Mouse (Mus musculus) embryonic facial prominence, embryonic 13.5 days (tissue): ENCODE measurements around the gene Rpl36al. TPM values are rescaled to one million over a fixed set of nuclear protein-coding genes. Genes with fewer than 3 reads are reported as not detected.
"Not testable (repeated sequence)": the region's sequence is repeated elsewhere in the genome, so short reads cannot be mapped to it uniquely, and the experiment has no call there.

Source experiments
- ATAC-seq: fragments of 200-750 bp; cut with Nextera tagmentation; 2 replicates; pipeline ENCODE4 v1.8.0; 2017; ENCODE audit warnings: low read depth; ENCODE audit not compliant: insufficient number of reproducible peaks, insufficient read depth, low FRiP score, low TSS enrichment
- H3K27ac ChIP-seq: fragments of 300-500 bp; sonication (generic); 2 replicates; pipeline ENCODE4 v1.5.1; 2015; ENCODE audit warnings: moderate library complexity, mild to moderate bottlenecking, inconsistent platforms
- H3K27me3 ChIP-seq: fragments of 300-500 bp; sonication (generic); 2 replicates; pipeline ENCODE4 v1.6.1; 2015; ENCODE audit warnings: mild to moderate bottlenecking, inconsistent platforms
- H3K36me3 ChIP-seq: fragments of 300-500 bp; sonication (generic); 2 replicates; pipeline ENCODE4 v1.6.1; 2015; ENCODE audit warnings: mild to moderate bottlenecking, inconsistent platforms
- H3K4me1 ChIP-seq: fragments of 300-500 bp; sonication (generic); 2 replicates; pipeline ENCODE4 v1.6.1; 2015; ENCODE audit warnings: inconsistent platforms
- H3K4me2 ChIP-seq: fragments of 300-500 bp; sonication (generic); 2 replicates; pipeline ENCODE4 v1.6.1; 2015; ENCODE audit warnings: moderate library complexity, mild to moderate bottlenecking, inconsistent platforms
- H3K4me3 ChIP-seq: fragments of 300-500 bp; sonication (generic); 2 replicates; pipeline ENCODE4 v1.5.1; 2015; ENCODE audit warnings: mild to moderate bottlenecking, inconsistent platforms
- H3K9ac ChIP-seq: fragments of 300-500 bp; sonication (generic); 2 replicates; pipeline ENCODE4 v1.6.1; 2015; ENCODE audit warnings: mild to moderate bottlenecking, inconsistent platforms
- H3K9me3 ChIP-seq: fragments of 300-500 bp; sonication (generic); 2 replicates; pipeline ENCODE4 v1.6.1; 2016; ENCODE audit warnings: inconsistent platforms
- WGBS: fragments of 180-500 bp; shearing (Covaris S2); methylation state at CpG from one replicate; pipeline ENCODE4 v1.1.7; 2015; ENCODE audit warnings: mixed read lengths; 5-methylcytosine and 5-hydroxymethylcytosine counted together
- polyA plus RNA-seq: library from polyadenylated mRNA; unstranded; fragments of >200 nt; fragmentation: Nextera tagmentation; extraction: Ambion mirVana; gene quantifications from 2 replicates; pipeline ENCODE4 v1.2.1, GENCODE M21; 2015

The Rpl36al gene
- polyA plus RNA-seq, 1 experiment from 2014 or later = 554 TPM

DNA sequence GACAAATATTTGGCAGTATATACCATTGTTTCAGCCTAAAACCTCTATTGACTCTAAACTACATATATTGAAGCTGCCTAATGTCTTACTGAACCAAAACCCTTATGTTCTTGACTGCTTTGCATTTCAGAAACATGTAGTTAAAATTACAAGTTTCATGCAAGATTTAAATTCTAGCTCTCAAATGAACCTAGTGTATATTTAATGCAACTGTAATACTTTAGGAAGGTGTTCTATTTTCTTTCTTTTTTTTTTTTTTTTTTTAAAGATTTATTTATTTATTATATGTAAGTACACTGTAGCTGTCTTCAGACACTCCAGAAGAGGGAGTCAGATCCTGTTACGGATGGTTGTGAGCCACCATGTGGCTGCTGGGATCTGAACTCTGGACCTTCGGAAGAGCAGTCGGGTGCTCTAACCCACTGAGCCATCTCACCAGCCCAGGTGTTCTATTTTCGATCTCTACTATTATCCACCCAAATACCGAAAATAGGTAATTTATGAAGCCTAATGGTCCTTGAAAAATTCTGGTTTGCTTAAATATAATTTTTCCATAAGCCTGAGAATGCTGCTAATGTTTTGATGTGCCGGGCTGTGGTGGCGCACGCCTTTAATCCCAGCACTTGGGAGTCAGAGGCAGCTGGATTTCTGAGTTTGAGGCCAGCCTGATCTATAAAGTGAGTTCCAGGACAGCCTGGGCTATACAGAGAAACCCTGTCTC is 16.9 kb downstream of the Rpl36al start:
- not testable (repeated sequence) for H3K27me3 ChIP-seq, H3K9ac ChIP-seq, H3K4me3 ChIP-seq, H3K36me3 ChIP-seq, H3K4me2 ChIP-seq, ATAC-seq, H3K9me3 ChIP-seq, H3K27ac ChIP-seq
- 70% methylated on average over 8 of the region's 8 CpGs for WGBS
- peaks cover 11% of the 10 kb centered on the region for H3K4me1 ChIP-seq

DNA sequence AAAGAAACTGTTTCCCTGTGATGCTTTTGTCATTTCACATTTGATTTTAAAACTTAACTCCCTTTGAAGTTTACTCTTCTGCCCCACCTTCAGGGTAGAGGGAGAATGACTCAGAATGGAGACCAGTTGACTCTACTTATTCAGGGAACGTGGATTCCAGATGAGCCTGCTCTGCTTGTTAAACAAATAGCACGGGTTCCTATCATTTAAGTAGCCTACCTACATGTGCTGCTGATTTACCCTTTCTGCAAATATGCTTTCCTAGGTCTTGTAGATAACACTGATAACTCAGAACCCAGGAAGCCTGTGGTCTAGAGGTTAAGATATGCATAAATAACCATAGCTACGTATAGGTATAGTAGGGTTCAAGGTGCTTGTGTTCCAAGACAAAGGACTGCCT is 19.0 kb downstream of the Rpl36al start:
- no peak overlapping the region for H3K4me3 ChIP-seq
- no peaks in the 10 kb centered on the region for H3K27me3 ChIP-seq
- H3K4me1 ChIP-seq = peaks cover 11% of the 10 kb centered on the region
- 0 out of 2 replicates have a peak overlapping the region, but pooled peaks have one; percentile 6 for H3K9ac ChIP-seq
- H3K36me3 ChIP-seq = no peaks in the 10 kb centered on the region
- no peak overlapping the region for H3K27ac ChIP-seq
- no peak for ATAC-seq
- no peaks in the 10 kb centered on the region for H3K9me3 ChIP-seq
- 46% methylated on average over 3 of the region's 3 CpGs for WGBS
- no peak overlapping the region for H3K4me2 ChIP-seq

DNA sequence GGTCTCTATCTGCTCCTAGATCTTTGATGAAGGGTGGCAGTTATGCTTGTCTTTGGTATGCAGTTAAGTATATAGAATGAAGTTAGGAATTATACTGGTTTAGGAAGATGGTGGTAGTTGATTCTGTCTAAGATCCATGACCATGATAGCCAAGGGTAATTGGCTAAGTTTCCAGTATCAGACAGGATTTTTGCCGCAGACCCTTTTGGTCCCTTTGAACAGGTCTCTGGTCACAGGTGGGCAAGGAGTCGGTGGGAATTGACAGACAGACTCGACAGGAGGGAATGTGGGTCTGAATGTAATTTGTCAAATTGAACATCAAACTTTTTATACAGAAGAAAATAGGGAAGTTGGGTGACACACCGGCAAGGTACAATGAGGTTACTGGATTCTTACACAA is 20.3 kb downstream of the Rpl36al start:
- H3K4me1 ChIP-seq, H3K27ac ChIP-seq, H3K9me3 ChIP-seq, ATAC-seq, H3K36me3 ChIP-seq, H3K9ac ChIP-seq, H3K4me2 ChIP-seq, H3K27me3 ChIP-seq, H3K4me3 ChIP-seq: not testable (repeated sequence)
- WGBS = 85% methylated on average over 4 of the region's 4 CpGs

DNA sequence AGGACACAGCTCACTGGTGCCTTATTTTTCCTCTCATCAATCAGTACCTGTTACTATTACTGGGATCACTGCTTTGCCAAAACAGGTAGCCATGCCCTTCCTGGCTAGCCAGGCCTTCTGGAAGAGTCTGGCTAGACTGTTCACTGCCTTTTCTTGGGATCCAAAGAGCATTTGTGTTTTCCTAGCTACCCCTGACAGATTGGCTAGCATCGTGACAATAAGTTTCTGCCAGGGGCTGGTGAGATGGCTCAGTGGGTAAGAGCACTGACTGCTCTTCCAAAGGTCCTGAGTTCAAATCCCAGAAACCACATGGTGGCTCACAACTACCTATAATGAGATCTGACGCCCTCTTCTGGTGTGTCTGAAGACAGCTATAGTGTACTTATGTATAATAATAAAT is 23.2 kb downstream of the Rpl36al start:
- H3K9ac ChIP-seq, ATAC-seq, H3K27ac ChIP-seq, H3K4me3 ChIP-seq, H3K9me3 ChIP-seq, H3K4me1 ChIP-seq, H3K4me2 ChIP-seq, H3K27me3 ChIP-seq: not testable (repeated sequence)
- peaks cover 19% of the 10 kb centered on the region for H3K36me3 ChIP-seq
- 75% methylated on average over 2 of the region's 2 CpGs for WGBS

DNA sequence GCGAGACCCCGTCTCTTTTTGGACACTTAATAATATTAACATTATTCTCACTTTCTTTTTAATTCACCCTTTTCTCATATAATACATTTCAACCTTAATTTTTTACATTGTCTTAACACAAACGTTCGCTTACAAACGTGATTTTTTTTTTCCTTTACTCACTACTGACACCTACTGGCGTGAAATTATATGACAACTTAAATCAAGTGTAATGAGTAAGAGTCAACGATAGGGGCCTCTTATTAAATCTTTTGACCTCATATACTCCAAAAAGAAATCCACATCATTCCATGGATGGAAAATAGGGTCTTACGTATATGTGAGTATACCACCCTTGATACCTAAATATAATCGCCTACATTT is 24.3 kb downstream of the Rpl36al start:
- Histone ChIP-seq H3K27ac (no peak overlapping the region), H3K9me3 (no peaks in the 10 kb centered on the region), H3K4me3 (peak overlapping the region; percentile 65), H3K9ac (no peak overlapping the region), H3K27me3 (no peaks in the 10 kb centered on the region), H3K36me3 (peaks cover 20% of the 10 kb centered on the region), H3K4me1 (peaks cover 4% of the 10 kb centered on the region), H3K4me2 (peak overlapping the region; percentile 36)
- 6% methylated on average over 9 of the region's 9 CpGs for WGBS
- ATAC-seq = no peak

DNA sequence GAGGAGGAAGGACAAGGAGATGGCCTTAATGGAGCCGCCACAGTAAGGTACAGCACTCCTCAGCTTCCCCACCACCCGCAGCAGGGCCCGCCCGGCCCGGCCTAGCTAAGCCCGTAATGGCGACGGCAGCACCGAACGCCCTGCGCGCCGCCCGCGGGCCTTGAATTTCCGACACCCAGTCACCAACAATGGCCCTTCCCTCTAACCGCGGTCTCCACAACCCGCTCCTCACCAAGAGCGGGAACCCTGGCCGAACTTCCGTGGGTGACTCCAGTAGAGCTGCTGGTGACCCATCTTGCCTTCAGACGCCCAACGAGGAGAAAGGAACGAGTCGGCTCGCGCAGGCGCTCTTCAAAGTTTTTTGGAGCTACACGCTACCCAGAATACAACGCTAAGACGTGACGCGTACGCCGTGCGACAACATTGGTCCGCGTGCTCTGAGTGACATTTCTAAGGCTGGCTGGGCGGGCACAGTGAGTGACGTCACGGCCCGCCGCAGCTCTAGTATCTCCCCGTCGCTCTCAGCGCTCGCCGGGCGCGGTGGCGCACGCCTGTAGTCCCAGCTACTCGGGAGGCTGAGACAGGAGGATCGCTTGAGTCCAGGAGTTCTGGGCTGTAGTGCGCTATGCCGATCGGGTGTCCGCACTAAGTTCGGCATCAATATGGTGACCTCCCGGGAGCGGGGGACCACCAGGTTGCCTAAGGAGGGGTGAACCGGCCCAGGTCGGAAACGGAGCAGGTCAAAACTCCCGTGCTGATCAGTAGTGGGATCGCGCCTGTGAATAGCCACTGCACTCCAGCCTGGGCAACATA is 24.9 kb downstream of the Rpl36al start, which contains the start of gene Rps29:
Gene Rps29, minus strand, starts transcription at position 422 of the 813 bp plus-strand sequence.
- Histone ChIP-seq H3K4me3 (peak within 1 kb of the TSS; percentile 65), H3K9ac (peak within 1 kb of the TSS; percentile 92), H3K36me3 (peaks cover 20% of the 10 kb centered on the region), H3K4me2 (peak within 1 kb of the TSS; percentile 67), H3K27ac (peak within 1 kb of the TSS; percentile 95)
- not testable (repeated sequence) for H3K4me1 ChIP-seq, H3K27me3 ChIP-seq, H3K9me3 ChIP-seq
- peak; percentile 99 for ATAC-seq
- WGBS = under 1% methylated on average over 59 of the region's 68 CpGs

DNA sequence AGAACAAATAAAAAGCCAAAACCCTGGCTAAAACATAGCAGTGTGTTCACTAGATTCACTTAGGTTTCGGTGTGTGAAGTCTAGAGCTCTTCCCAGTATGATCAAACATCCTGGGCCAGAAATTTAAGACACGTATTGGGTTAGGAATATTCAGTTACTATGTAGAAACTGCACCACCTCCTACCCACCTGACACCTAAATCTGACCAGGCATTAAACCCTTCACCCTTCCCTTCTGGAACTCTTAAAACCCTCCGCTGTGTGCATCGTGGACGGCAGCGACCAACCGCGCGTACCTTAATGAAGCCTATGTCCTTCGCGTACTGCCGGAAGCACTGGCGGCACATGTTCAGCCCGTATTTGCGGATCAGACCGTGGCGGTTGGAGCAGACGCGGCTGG is 25.5 kb downstream of the Rpl36al start:
- Histone ChIP-seq H3K27me3 (no peaks in the 10 kb centered on the region), H3K4me1 (peaks cover 4% of the 10 kb centered on the region), H3K9me3 (no peaks in the 10 kb centered on the region), H3K4me3 (peak overlapping the region; percentile 65), H3K36me3 (peaks cover 20% of the 10 kb centered on the region), H3K27ac (peak overlapping the region; percentile 95), H3K9ac (peak overlapping the region; percentile 92), H3K4me2 (peak overlapping the region; percentile 67)
- ATAC-seq = 0 out of 2 replicates have a peak, but pooled peaks have one; percentile 1
- WGBS = under 1% methylated on average over 19 of the region's 19 CpGs

DNA sequence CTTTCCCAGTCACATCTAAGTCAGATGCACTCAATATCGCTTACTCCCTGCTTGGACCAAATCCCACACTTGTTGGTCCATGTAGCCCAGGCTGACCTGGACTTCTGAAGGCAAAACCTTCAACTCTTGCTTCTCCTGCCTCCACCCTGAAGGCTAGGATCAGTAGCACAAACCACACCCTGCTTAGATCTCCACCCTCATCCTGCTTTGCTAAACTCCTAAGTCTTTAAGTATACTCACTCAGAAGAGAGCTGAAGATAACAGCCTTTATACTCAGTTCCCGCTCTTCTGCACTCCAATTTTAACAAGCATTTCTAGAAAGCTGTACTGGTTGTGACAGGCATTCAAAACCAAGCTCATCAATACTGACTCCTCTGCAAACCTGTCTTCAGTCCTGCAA is 26.8 kb downstream of the Rpl36al start:
- H3K27ac ChIP-seq = no peak overlapping the region
- peak overlapping the region; percentile 65; the same call in 1 of the 2 replicates for H3K4me3 ChIP-seq
- WGBS = 99% methylated on average over 2 of the region's 2 CpGs
- peaks cover 4% of the 10 kb centered on the region for H3K4me1 ChIP-seq
- no peaks in the 10 kb centered on the region for H3K9me3 ChIP-seq
- no peaks in the 10 kb centered on the region for H3K27me3 ChIP-seq
- no peak overlapping the region for H3K9ac ChIP-seq
- ATAC-seq = no peak
- 0 out of 2 replicates have a peak overlapping the region, but pooled peaks have one; percentile 67 for H3K4me2 ChIP-seq
- H3K36me3 ChIP-seq = peaks cover 20% of the 10 kb centered on the region

DNA sequence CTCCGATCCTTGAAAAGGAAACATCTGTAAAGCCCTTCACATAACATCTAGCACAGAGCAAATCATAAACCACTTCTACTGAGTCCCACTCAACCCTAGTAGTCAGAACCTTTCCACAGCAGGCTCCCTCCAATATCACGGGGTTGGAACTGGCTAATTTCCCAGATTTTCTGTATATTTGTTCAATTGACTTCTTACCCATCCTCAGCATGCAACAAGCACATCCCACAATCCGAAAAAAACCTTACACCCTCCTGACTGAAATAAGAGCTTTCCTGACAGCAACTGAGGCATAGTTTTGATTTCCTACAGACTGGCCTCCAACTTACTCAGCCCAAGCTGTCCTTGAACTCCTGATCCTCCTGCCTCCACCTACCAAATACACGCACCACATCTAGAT is 27.4 kb downstream of the Rpl36al start:
- H3K4me2 ChIP-seq = no peak overlapping the region
- WGBS = 82% methylated on average over 4 of the region's 4 CpGs
- peaks cover 20% of the 10 kb centered on the region for H3K36me3 ChIP-seq
- no peaks in the 10 kb centered on the region for H3K9me3 ChIP-seq
- H3K27me3 ChIP-seq = no peaks in the 10 kb centered on the region
- no peak overlapping the region for H3K4me3 ChIP-seq
- no peak overlapping the region for H3K27ac ChIP-seq
- no peak overlapping the region for H3K9ac ChIP-seq
- no peak for ATAC-seq
- H3K4me1 ChIP-seq = peaks cover 4% of the 10 kb centered on the region

DNA sequence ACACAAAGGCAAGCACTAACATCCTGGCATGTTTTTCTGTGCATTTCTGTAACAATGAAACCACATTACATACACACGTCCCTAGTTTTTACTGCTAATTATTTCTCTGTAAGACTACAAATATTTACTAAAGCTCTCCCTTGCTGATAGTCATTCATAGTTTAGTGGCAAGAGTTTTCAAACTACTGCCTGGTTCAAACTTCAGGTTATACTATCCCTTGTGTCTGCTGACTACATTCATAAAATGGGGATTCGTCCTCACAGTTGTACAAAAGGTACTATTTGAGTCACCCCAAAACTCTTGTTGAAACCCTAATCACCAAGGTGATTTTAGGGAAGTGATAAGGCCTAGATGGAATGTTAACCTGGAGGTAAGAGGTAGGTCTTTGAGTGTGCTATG is 28.0 kb downstream of the Rpl36al start:
- no peak for ATAC-seq
- H3K9ac ChIP-seq = no peak overlapping the region

DNA sequence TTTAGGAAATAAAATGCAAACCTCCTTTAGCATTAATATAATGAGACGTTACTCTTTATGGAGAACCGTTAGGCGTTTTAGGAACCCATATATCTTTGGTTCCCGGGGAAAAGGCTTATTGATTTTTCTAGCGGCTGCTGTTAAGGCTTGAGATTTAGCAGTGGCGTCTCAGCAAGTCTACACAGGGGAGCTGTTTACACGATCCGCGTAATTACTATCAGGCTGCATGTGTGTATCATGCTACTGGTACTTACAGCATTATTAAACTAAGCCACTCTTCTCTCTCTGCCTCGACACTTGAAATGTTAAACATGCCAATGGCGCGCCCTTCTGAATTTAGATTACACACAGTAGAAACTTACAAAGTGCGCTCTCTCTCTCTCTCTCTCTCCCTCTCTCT is 33.8 kb downstream of the Rpl36al start:
- Histone ChIP-seq H3K36me3 (no peaks in the 10 kb centered on the region), H3K27me3 (no peaks in the 10 kb centered on the region), H3K9ac (no peak overlapping the region), H3K27ac (no peak overlapping the region), H3K4me2 (no peak overlapping the region), H3K4me3 (no peak overlapping the region), H3K9me3 (no peaks in the 10 kb centered on the region), H3K4me1 (no peaks in the 10 kb centered on the region)
- WGBS = 84% methylated on average over 13 of the region's 13 CpGs
- ATAC-seq = no peak

More for the DNA sequence above, 28.0 kb downstream of the Rpl36al start:
- Histone ChIP-seq H3K27ac (no peak overlapping the region), H3K4me2 (no peak overlapping the region), H3K4me3 (no peak overlapping the region), H3K36me3 (peaks cover 20% of the 10 kb centered on the region), H3K4me1 (peaks cover 4% of the 10 kb centered on the region), H3K9me3 (no peaks in the 10 kb centered on the region), H3K27me3 (no peaks in the 10 kb centered on the region)
- 80% methylated on average over 2 of the region's 2 CpGs for WGBS
